Mouse (Mus musculus) testis, adult 2 months (tissue): ENCODE measurements around the gene H1fx.

Experiments
- CTCF ChIP-seq: fragments of 200-500 bp; IDR thresholded peaks from 2 replicates; pipeline ENCODE4 v1.5.1; 2012; ENCODE audit warnings: low read depth, mild to moderate bottlenecking, inconsistent platforms, low read length, moderate library complexity; ENCODE audit not compliant: control insufficient read depth, insufficient read depth, insufficient replicate concordance
- POLR2A ChIP-seq: fragments of 200-500 bp; IDR thresholded peaks from 2 replicates; pipeline ENCODE4 v1.6.1; 2012; ENCODE audit warnings: low read depth, mild to moderate bottlenecking, inconsistent platforms, low read length, moderate library complexity; ENCODE audit not compliant: control insufficient read depth

- TF ChIP-seq CTCF (no peak), POLR2A (no peak)
These were observed 22.0 kb upstream of the H1fx start for GRCm38 (mm10) chr6:88003439-88003838.
